Mouse (Mus musculus): ENCODE measurements around the gene Cass4.
A peak's percentile ranks its signal among the peaks of the same experiment; 100 is the strongest.

Gene Cass4

DNA sequence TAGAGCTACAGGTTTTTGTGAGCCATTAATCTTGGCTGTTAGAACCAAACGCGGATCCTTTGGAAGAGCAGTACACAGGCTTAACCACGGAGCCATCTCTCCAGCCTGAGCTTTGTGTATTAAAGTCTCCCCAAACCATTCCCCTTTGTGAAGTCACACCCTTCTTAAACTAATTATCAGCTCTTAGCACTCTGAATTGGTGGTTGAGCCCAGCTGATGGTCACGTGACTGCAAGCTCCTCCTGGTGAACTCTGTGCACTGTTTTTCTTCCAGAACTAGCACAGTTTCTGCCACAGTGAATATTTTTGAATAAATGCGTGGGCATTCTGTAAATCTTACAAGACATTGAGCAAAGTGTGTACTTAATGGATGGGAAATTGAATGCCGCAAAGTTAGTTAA lies 47.6 kb downstream of the Cass4 start:
- peak; percentile 47 for DNase-seq

DNA sequence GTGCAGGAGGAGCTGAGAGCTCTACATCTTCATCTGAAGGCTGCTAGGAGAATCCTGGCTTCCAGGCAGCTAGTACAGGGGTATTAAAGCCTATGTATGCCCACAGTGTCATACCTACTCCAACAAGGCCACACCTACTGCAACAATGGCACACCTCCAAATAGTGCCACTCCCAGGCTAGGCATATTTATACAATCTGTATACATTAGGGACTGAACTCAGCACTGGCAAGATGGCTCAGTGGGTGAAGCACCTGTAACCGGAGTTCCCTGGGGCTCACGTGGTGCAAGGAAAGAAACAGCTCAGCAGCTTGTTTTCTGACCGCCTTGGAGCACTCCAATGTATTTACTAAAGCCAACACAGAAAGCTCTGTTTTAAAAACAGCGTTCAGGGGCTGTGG lies 52.0 kb downstream of the Cass4 start:
- DNase-seq: no peak

DNA sequence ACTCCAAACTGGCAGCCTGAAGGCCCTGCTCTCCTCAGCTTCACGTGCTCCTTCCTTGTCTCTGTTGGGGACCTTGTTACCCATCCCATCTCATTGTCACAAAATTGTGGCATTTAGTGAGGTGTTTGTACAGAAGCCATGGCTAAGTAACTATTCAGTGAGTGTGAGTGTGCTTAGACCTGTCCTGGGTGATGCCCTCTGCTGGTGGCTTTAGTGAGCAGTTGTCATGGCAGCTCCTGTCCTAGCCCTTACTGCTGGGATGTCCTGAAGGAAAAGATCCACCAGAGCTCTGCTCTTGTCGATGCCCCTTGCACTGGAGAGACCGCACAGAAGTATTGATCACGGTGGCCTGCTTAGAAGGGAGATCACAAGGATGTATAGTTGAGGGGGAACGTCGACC lies 53.7 kb downstream of the Cass4 start:
- DNase-seq: peak; percentile 57

DNA sequence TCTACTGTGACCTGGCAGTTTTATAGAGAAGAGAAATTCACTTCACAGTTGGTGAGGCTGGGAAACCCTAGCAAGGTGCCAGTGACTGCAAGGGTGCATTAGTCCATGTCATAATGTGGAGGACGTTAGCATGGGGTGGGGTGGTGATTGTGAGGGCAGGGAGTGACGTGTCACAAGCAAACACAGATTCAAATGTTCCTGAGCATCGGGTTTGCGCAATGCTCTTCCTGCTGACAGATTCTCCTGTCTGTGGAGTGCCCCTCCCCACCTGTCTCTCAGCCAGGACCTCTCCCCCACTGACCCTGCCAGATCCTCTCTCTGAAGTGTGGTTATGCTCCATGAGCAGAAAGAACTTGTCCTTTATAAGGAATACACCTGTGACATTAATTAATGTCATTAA lies 54.7 kb downstream of the Cass4 start:
- no peak for DNase-seq

DNA sequence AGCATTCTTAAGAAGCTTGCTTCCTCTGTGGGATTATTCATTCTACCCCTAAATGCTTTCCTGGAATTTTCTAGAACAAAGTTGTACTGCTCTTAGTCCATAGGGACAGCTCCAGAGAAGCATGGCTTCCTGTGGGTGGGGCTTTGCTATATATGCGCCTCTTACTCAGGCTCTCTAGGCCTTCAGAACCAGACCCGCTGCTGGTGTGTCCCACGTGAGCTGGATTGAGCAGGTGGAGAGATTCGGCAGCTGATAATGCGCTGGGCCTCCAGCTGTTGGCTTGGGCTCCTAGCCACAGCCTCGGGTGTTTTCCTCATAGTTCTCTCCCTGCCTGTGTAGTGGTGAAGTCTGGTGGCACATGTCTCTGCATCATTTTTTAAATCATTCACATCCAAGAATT lies 57.0 kb downstream of the Cass4 start:
- DNase-seq: no peak

DNA sequence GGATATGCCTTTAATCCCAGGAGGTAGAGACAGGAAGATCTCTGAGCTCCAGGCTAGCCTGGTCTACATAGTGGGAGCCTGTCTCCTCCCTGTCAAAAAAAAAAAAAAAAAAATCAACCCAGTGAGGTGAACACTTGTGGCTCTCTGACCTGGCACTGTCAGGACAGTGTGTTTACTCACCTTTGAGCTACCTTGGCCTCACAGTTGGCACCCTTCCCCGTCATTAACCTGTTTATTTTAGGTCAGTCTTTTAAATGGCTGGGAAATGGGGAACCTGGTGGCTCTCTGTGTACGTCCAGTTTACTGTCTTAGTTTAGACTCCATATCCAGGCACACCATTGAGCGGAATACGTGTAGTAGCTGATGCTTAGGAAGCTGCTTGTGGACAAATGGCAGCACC lies 58.4 kb downstream of the Cass4 start:
- no peak for DNase-seq

DNA sequence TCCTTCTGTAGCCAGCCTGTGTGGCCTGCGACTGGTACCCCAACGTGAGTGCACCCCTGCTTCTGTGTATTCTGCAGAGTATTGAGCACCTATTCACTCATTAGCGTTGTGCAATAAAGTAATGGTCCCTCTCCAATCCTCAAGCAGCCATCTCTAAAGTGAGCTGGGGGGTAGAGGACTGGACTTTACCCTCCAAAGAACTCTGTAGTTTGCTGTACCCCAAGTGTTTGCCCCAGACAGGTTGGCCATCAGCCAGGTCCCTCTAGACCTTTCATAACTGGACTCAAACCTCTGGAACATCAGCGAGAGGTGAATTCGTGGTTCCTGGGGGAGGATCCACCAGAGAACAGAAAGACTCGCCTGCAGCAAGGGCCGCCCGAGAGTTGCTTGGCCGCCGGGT lies 58.9 kb downstream of the Cass4 start:
- DNase-seq: no peak

DNA sequence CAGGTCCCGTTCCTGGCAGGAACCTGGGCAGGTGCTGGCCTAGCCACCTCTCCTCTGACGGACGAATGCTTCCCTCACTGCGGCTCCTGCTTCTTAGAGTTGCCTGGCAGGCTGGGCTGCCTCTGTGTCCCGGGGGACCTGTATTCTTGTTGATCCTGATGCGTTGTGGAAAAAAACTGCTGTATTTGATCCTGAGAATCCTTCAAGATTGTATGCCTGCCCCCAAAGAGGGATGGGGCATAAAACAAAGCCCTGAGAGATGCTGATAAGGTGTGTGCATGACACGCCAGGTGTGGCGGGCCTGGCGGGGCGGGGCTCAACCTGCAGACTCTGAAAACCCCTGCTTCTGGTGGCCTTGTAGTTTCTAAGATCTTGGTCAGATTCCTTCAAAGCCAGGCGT lies 64.9 kb downstream of the Cass4 start, which contains the start of gene Gcnt7:
Gcnt7 (minus strand) TSS at position 101 of the 400 bp plus-strand sequence.
- no peak for DNase-seq

DNA sequence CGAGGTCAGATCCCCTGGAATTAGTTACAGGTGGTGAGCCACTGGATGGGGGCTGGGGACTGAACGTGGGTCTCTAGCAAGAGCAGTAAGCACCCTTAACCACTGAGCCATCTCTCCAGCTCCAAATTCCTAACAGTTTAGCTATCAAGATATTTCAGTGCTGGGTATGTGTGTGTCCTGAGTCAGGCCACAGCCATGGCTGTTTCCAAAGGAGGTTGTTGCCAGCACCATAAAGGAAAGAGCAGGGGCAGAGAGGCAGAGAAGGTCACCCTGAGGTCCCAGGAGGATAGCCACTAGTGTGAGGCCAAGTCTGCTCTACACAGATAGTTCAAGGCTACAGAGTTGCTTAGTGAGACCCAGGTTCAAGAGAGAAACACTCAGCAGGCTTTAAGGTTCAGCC lies 67.1 kb downstream of the Cass4 start:
- DNase-seq: no peak

DNA sequence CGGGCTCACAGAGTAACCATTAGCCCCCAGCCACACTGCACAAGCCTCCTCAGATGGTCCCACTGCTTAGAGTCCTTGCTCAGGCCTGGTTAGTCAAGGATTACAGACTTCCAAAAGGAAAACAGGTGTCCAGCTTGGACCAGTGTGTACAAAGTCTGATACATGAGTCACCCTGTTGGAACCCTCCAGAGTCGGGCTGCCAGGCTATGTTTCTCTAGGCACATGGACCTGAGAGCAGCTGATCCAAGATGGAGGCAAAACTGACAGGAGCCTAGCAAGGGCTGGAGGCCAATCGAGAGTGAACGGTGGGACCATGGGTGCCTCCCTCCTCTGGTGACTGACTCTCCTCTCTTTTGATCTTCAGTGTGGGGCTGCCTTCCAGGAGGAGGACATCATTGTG lies 69.2 kb downstream of the Cass4 start:
- DNase-seq: no peak

DNA sequence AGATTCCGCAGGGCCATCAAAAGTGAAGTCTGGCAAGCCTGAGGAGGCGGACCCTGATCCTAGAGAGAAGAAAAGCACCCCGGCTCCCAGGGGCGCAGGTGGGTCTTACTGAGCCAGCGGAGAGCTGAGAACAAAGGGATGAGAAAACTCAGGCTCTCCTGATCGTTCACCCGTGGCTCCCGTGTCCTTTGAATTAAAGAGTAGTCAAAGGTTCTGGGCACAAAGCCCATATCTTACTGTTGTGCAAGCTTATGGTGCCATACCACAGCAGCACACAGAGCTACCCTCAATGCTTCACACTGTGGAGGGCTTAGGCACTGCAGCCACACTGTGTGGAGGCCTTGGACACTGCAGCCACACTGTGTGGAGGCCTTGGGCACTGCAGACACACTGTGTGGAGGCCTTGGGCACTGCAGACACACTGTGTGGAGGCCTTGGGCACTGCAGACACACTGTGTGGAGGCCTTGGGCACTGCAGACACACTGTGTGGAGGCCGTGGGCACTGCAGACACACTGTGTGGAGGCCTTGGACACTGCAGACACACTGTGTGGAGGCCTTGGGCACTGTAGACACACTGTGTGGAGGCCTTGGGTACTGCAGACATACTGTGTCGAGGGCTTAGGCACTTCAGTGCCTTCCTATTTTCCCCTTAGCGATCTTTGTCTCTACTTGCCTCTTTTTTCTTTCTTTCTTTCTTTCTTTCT lies 73.0 kb downstream of the Cass4 start:
- DNase-seq: no peak

DNA sequence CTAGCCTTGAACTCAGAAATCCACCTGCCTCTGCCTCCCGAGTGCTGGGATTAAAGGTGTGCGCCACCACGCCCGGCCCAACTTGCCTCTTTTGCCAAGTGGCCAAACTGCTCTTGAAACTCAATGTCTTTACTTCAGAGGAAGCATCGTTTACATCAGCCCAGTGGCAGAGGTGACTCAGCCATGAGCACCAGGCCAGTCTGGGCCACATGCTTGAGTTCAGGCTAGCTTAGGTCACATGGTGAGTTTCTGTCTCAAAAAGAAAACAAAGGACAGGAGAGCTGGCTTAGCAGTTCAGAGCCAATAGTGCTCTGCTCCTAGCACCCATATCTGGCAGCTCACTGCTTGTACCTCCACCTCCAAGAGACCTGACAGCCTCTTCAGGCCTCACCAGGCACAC lies 73.6 kb downstream of the Cass4 start:
- no peak for DNase-seq

DNA sequence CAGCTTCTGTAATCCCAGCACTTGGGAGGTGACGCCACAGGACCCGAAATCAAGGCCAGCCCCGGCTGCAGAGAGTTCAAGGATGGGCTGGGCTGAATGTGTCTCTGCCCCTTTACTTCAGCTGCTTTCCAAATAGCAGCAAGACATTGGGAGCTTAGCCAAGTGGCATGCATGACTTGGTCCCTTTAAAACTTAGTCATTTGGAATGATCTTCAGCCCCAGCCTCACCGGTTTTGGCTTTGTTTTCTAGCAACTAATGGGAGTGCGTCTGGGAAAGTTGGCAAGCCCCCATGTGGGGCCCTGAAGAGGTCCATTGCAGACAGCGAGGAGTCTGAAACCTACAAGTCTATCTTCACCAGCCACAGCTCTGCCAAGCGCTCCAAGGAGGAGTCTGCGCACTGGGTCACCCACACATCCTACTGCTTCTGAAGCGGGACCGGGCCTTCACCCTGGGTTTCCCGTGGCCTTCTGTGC lies 74.8 kb downstream of the Cass4 start:
- peak; percentile 32 for DNase-seq

DNA sequence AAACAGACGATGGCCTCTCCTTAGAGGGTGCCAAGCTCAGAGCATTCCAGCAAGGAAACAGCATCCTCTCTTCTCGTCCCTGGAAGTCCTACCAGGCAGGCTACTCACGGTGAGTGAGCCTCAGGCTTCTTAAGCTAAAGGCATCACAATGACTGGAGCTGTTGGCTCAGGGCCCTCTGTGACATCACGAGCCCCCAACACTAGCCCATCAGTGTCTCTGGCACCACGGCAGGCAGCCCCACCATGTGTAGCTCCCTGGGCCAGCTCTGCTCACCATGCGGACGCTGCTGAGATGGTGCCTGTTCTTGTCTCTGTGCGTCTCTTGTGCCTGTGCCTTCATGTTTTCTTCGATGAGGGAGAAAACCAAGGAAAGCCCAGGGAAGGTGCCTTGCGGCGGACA lies 78.7 kb downstream of the Cass4 start, which contains the start of gene Fam209:
Fam209 (plus strand) TSS at position 203 of the 400 bp plus-strand sequence.
- DNase-seq: no peak

DNA sequence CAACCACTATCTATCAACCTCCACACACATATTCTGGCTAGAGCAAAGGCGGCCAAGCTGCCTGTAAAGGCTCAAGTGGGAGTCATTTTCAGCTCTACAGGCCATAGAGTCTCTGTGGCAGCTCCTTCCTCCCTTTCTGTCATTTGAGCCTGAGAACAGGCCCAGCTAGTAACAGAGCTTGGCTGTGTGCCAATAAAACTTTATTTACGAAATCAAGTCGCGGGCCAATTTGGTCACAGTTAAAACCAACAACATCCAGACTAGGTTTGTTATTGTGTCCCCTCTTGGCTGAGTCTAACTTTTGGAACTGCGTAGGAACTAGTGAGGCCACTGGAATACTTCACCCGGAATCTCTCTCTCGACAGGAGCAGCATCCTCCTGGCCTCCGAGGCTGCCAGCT lies 80.0 kb downstream of the Cass4 start:
- DNase-seq: peak; percentile 56

DNA sequence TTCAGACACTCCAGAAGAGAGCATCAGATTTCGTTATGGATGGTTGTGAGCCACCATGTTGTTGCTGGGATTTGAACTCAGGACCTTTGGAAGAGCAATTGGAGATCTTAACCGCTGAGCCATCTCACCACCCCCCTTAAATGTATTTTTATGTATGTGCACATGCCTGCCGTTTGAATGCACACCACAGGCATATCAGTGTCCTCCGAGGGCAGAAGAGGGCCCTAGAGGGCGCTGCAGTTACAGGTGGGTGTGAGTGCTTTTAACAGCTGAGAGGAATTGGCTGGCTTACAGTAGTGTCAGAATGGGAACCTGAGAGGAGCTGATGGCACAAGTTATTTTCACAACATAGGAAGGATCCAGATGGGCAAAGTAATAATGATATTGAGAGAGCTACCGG lies 81.4 kb downstream of the Cass4 start:
- DNase-seq: peak; percentile 46

DNA sequence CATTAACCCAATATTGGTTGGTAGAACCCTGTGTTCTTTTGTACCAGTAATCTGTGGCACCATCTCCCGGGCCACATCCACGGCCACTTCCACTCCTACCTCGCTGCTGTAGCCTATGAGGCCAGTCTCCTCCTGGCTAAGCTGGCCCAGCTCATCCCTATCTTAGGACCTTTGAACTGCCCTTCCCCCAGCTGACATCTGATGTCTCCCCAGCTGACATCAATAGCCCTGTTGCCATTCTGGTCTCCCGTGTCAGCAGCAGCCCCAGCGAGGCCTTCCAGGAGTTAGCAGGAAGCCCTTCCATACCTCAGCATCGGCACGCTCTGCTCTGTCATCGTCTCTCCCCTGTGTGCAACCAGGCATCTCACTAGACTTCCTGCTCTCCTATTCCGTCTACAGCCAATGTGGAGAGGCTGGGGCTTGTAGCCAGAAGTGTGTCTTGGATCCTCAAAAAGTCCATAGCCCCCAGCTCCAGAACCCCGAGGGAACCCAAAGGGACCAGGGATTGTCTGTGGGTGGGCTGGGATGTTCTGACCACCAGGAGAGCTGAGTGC lies 83.2 kb downstream of the Cass4 start:
- DNase-seq: no peak

DNA sequence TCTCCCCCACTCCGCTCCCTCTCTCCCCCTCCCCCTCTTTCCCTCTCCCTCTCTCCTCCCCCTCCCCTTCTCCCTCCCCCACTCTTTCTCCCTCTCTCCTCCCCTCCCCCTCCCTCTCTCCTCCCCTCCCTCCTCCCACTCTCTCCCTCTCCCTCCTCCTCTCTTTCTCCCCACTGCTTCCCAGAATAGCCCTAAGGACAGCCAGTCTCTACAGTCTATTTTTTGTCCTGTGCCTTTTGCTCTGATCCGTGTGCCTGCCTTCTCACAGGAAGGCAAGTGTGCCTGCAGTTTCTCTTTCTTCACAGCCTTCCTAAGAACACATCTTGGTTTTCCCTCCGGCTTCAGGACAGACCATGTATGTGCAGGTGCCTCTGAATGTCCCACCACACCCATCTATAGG lies 83.8 kb downstream of the Cass4 start:
- DNase-seq: no peak

DNA sequence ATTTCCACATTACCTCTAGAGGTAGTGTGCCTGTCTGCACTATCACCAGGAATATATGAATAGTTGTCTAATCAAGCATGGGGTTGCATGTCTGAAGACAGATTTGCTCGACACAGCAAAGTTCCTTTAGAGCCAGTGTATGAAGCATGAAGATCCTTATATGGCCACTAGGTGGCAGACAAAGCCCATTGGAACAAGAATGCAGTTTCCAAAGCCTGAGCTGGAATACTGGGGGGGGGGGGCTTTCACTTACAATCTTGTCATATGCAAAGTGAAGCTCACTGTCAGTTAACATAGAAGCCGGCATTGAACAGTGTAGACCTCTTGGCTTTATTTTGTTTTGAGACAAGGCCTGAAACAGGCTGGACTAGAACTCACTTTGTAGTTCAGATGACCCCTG lies 84.3 kb downstream of the Cass4 start:
- peak; percentile 71 for DNase-seq

DNA sequence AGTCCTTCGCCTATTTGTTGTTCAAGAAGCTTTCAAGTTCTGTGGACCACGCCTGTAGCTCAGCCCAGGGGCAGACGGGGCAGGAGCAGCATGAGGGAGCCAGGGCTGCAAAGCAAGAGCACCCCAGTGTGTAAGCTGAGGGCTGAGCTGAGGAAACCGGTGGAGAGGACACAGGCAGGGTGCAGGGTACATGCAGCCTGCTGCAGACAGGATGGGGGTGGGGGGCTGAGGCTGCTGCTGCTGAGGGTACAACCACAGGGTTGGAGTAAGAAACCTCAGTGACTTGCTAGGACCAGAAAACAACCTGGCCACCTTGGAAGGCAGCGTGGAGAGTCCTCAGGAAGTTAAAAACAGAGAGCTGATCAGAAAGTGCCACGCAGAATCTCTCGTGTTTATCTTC lies 86.7 kb downstream of the Cass4 start:
- DNase-seq: no peak

DNA sequence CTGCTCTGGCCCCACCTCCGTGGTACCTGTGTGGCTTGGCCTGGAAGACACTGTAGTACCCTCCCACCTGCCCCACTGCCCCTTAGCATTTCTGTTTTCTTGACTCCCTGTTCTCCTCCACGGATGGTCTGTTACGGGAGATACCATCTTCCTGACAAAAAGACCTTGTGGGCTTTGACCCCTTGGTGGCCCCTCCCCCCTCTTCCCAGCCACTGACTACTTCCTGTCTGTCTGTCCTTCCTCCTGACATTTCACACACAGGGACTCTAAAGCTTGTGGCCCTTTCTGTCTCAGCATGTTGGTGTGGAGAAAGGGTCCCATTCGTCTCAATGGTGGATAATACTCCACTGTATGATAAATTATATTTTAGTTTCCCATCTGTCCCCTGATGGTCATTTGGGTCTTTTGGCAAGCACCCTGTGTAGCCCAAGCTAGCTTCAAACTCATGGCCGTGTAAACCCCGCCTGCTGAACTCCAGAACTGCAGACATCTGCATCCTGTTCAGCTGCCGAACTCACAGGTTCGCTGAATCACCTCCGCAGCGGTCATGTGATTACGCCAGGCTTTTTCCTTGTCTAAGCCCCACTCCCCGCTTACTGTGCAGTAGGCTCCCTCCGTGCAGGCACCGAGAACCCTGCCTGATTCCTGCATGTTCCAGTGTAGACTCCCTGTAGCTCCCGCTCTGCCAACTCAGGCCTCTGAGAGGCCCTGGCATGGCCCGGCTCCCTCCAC lies 88.2 kb downstream of the Cass4 start:
- DNase-seq: no peak

Measured in lung, postnatal 36 days (tissue).